Mouse (Mus musculus) adrenal gland, postnatal 4 days (tissue): ENCODE data around the gene Armc8. TPM values are rescaled to one million over a fixed set of nuclear protein-coding genes. Genes with fewer than 3 reads are reported as not detected.
"Not testable (repeated sequence)": the region's sequence is repeated elsewhere in the genome, so short reads cannot be mapped to it uniquely, and the experiment has no call there.

Experiments
- DNase-seq, 2 experiments: peaks; one replicate each; pipeline ENCODE4 v3.0.0; 2021 to 2022; ENCODE audit warnings: low spot score in 2 of 2, mixed read lengths in 2 of 2
- long read RNA-seq, 2 experiments: library from polyadenylated mRNA; stranded (forward); transcript quantifications; one replicate each; pipeline ENCODE4 v2.0.0; 2021
- total RNA-seq, 2 experiments: library from RNA; stranded (reverse); gene quantifications; 2 replicates each; pipeline ENCODE4 v1.2.3; 2021

The Armc8 gene
- total RNA-seq = 10 to 100 TPM; 34.3 to 38.9 TPM
- long read RNA-seq, experiment 1, full-length matches to known transcripts = 4 of 23 reads
- long read RNA-seq, experiment 1, partial matches to known transcripts = 11 of 23 reads
- long read RNA-seq, experiment 1, other reads (novel, unspliced or antisense) = 8 of 23 reads
- long read RNA-seq, experiment 2, full-length matches to known transcripts = 21 of 57 reads
- long read RNA-seq, experiment 2, partial matches to known transcripts = 23 of 57 reads
- long read RNA-seq, experiment 2, other reads (novel, unspliced or antisense) = 13 of 57 reads

- peak; percentile 80 to 84 for DNase-seq
These were observed at the start of gene Armc8 for GRCm38 (mm10) chr9:99568347-99569070. Armc8 (minus strand) TSS chr9:99568899.

DNA sequence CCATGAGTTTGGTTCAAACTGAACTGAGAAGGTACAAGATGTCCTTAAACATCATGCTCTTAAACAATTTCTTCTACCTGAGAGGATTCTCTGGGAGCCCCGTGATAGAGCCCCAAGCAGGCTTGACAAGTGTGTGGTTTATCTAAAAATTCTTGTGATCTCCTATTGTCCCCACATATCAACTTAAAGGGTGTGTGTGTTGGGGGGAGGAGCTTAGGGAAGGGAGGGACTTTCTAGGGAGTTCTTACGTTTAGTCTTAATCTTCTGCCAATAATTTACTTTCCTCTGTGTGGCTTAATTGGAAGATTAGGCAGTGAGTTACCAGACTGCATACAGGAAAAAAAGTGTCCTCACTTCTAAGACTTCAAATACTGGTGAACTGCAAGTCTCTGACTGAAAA, 43.5 kb upstream of the Armc8 start, which contains the start of gene A4gnt:
Gene A4gnt, plus strand, starts transcription at position 301 of the 400 bp plus-strand sequence.
- DNase-seq = no peak

DNA sequence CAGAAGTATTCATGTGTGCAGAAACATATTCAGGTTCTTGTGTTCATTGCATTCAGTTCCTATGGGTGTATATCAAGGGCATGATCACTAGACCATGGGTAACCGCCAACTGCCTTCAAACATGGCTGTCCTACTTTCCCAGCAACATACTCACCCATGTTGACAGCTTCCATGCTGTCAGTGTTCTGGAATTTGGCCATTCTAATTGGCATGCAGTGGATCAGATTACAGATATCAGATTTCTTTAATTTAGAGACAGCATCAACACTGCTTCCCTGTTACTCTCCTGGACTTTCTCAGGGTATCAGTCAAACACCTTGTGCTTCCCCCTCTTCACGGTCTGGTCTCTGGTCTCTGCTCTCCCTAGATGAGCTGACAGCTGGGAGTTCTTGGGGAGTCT, 34.9 kb upstream of the Armc8 start:
- no peak for DNase-seq

DNA sequence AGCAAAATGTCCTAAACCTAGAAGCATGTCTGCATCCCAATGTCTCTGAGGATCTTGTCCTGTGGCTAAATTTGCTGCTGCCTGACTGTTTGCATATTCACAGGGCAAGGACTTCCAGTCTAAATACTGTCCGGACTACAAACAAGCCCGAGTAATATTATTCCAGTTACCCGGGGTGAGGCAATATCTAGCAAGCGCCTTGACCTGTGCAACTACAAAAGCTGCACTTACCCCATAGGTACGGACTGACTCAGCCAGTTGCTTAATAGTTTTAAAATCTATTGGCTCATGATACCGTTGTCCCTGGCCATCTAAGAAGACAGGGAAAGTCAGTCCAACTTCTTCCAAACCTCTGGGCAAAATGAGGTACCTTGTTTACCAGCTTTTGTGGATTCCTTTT, 30.4 kb upstream of the Armc8 start:
- not testable (repeated sequence) for DNase-seq

GRCm38 (mm10) chr9:99591144-99591543, 22.4 kb upstream of the Armc8 start:
- DNase-seq = no peak

DNA sequence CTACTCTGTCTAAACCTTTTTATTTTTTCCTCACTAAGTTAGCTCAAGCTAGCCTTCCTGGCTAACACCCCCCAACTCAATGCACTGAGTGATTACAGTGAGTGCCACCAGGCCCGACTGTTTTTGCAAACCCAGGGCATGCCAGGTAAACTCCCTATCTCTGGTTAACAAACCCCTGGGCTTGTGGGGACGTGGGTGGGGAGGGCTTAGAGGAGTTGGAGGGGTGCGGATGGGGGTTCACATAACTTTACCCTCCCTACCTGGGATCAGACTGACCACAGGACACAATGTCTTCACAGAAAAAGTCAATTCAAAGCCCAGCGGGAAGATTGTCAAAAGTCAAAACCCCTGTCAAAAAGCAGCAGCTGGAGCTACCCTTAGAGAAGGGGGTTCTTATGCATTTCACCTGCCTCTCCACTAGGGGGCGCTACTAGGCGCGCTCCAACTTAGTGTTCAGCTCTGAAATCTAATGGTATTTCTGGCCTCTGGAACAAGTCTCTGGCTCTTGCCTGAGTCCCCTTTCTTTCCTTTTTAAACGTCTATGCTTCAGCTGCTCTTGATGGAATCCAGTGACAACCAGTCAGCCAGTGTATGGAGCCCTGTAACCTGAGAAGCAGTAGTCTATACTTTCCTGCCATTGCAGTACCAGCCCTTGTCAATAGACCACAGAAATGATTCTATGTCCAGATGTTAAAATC, 19.0 kb upstream of the Armc8 start:
- DNase-seq = peak; percentile 18 to 24

DNA sequence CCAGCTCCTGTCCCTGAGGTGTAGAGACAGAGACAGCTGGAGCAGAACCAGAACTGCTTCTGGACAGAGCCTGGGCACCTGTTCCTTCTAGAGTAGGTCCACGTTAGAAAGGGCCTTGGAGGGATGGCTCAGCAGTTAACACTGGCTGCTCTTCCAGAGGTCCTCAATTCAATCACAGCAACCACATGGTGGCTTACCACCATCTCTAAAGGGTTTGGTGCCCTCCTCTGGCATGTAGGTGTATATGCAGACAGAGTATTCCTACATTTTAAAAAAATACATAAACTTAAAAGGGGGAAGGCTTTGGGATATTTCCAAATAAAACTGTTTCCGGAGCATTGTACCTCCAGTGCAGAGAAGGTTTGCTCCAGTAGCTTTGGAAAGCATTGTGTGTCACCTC, 12.0 kb upstream of the Armc8 start:
- DNase-seq = no peak

- peak; percentile 74 to 83 for DNase-seq
These were observed 7.2 kb upstream of the Armc8 start, which contains the start of gene Dbr1 for GRCm38 (mm10) chr9:99575677-99576480. Dbr1 (plus strand) TSS chr9:99575799.

DNA sequence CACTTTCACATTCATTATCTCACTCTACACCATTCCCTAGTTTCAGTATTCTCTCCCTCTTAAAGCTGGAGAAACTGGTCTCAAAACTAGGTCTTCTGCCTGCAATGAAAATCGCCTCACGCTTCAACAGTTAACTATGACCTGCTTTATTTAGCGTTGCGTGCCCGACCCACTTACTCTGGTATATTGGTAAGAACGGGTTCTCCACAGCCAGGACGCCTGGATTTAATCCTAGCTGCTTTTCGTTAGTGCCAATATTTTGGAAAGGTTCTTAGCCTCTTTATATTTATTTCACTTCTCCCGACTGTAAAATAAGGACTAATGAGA, 335 bp upstream of the Armc8 start:
- DNase-seq = no peak

GRCm38 (mm10) chr9:99568023-99568346, 714 bp downstream of the Armc8 start:
- DNase-seq = no peak

GRCm38 (mm10) chr9:99563714-99564113, 5.0 kb downstream of the Armc8 start:
- peak; percentile 19 to 59 for DNase-seq

DNA sequence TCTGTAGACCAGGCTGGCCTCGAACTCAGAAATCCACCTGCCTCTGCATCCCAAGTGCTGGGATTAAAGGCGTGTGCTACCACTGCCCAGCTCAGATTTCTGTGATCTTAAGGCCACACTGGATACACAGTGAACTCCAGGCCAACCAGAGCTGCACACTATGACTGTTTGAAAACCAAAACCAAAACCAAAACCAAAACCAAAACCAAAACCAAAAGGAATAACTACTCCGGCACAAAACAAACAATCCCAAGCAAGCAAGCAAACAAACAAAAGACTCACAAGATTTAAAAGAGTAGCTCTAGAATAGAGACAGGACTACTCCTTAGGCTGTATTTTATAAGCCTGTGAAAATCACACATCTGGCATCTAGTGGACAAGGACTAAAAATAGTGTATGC, 8.3 kb downstream of the Armc8 start:
- no peak for DNase-seq

- DNase-seq = no peak
These were observed 9.2 kb downstream of the Armc8 start for GRCm38 (mm10) chr9:99559557-99559904.

DNA sequence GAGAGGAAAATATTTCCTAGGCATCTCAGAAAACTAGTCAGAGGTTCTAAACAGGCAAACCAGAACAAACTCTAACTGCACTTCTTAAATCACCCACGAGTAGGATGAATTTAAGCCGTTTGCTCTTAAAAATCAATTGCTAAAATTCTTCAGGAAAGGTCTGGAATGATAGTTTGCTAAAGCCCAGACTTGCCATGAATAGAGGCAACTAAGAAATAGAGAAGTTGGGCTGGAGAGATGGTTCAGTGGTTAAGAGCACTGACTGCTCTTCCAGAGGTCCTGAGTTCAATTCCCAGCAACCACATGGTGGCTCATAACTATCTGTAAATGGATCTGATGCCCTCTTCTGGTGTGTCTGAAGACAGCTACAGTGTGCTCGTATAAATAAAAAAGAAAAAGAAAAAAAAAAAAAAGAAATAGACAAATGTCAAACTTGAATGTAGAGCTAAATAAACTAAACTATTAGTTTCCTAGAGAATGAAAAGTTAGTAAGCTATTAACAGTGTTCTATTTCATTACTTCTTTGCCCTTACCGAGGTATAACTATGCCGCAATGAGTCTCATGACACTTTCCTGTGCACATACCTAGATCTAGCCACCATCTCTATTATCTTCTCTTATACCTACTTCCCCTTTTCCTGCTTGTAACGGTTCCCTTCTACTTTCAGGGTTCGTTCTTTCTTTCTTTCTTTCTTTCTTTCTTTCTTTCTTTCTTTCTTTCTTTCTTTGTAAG, 9.7 kb downstream of the Armc8 start:
- DNase-seq = no peak

DNA sequence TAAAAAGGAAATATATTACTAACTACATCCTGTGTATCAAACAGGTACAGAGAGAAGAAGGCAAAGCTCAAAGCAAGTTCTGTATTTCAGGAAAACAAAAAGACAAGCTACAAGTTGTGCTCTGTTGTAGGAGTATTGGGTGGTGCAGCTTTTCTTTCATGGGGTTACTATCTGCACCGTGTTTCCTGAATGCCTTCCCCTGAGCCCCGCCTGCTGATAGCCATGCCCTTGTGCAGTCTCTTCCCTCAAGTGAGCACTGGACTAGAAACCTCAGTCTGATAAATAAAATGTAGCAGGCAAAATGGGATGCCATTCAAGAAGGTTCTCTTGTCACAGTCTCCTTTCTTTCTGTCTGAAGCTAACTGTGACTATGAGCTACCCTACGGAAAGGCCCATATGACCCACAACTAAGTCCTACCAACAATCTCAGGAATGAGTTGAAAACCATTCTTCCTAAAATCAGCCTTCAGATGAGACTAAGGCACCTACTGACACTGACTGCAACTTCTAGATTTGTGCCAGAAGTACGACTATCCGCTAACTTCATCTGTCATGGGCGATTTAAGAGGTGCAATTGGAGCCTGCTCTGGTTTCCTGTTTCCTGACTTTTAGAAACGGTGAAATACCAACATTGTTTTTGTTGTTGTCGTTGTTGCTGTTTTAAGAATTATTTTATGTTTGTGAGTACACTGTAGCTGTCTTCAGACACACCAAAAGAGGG, 11.0 kb downstream of the Armc8 start:
- no peak for DNase-seq

DNA sequence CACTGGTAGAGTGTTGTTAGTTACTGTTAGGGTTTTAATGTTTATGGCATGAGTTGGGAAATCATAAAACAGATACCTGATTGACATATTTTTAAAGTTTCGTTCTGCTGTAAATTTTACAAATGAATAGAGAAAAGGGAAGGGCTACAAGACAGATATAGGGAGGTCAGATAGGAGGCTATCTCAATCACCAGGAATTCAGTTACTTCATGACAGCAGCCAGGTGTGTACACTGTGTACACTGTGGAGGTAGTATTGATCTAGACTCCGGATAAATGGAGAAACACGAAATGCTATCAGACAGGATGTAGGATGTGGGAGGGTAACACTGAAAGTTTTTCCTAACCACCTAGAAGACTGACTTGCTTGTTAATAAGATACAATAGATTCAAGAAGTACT, 13.4 kb downstream of the Armc8 start:
- DNase-seq = no peak

- no peak for DNase-seq
These were observed 14.6 kb downstream of the Armc8 start for GRCm38 (mm10) chr9:99554052-99554451.

- DNase-seq = no peak
These were observed 15.7 kb downstream of the Armc8 start for GRCm38 (mm10) chr9:99553049-99553448.

DNA sequence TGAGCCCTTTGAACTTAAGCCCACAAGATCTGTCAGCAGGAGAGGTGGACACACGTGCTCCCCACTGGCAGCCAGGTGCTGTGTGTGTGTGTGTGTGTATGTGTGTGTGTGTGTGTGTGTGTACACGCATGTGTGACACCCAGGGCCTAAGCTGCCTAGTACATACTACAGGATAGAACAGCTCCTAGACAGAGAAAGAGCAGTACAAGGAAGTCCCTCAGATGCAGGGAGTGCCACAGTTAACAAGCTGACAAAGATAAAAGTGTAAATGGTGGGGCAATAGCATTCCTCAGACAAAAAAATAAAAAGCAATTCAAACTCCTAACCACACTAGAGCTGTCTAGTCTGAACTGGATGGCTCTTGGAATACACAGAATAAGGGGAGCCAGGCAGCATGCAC, 16.6 kb downstream of the Armc8 start:
- DNase-seq = no peak

- no peak for DNase-seq
These were observed 22.4 kb downstream of the Armc8 start for GRCm38 (mm10) chr9:99546259-99546658.
